9 mouse cellular contexts compared by ENCODE assay signal in genomic region chr2:28465836-28466518, GRCm38 (mm10). TPM values are rescaled to one million over a fixed set of nuclear protein-coding genes. Genes with fewer than 3 reads are reported as not detected.
A peak's percentile ranks its signal among the peaks of the same experiment; 100 is the strongest.
DNase-seq lines count a peak whose midpoint lies in the region; ATAC-seq and TF ChIP-seq lines count a peak whose summit lies in the region.
"Had no signal": no experiment of that assay in that cellular context is flagged by ENCODE, and none has a peak within 500 bp of the region (broad histone marks: within the 10 kb centered on the region; RNA-seq: fewer than 3 reads in every experiment).

1700007K13Rik (minus strand) TSS chr2:28466332.

- peak within 1 kb of the TSS; percentile 48; the same call in 1 of the 2 replicates for H3K27ac ChIP-seq in ES-E14 (ENCODE audit: insufficient read depth, low read depth, low read length, poor library complexity, severe bottlenecking)
- H3K27ac ChIP-seq in forebrain, embryonic 13.5 days: 0 out of 2 replicates have a peak within 1 kb of the TSS, but pooled peaks have one; percentile 7
- H3K27ac ChIP-seq in hindbrain, embryonic 12.5 days: no peak within 1 kb of the TSS
- H3K27ac ChIP-seq in lung, embryonic 15.5 days: no peak within 1 kb of the TSS

- H3K4me1 ChIP-seq in ES-E14 (ENCODE audit: control insufficient read depth in 2 of 2, insufficient read depth in 2 of 2, low read length in 2 of 2, poor library complexity in 1 of 2): peaks cover 4 to 15% of the 10 kb centered on the region in 2 experiments; a peak in 3 of 4 replicates
- peaks cover 20% of the 10 kb centered on the region for H3K4me1 ChIP-seq in forebrain, embryonic 13.5 days
- H3K4me1 ChIP-seq in hindbrain, embryonic 12.5 days: peaks cover 19% of the 10 kb centered on the region
- peaks cover 17% of the 10 kb centered on the region for H3K4me1 ChIP-seq in lung, embryonic 15.5 days

- H3K4me3 ChIP-seq in ES-E14 (ENCODE audit: insufficient read depth in 1 of 2, low read depth in 1 of 2, low read length in 2 of 2, poor library complexity in 1 of 2, severe bottlenecking in 1 of 2): peak within 1 kb of the TSS; percentile 63 to 68
- H3K4me3 ChIP-seq in forebrain, embryonic 13.5 days: peak within 1 kb of the TSS; percentile 15; the same call in 1 of the 2 replicates
- peak within 1 kb of the TSS; percentile 23 for H3K4me3 ChIP-seq in hindbrain, embryonic 12.5 days
- peak within 1 kb of the TSS; percentile 18 for H3K4me3 ChIP-seq in lung, embryonic 15.5 days

- H3K36me3 ChIP-seq in ES-E14 (ENCODE audit: control insufficient read depth, insufficient read depth, low read length, poor library complexity, severe bottlenecking): peaks cover 14% of the 10 kb centered on the region
- peaks cover 21% of the 10 kb centered on the region for H3K36me3 ChIP-seq in forebrain, embryonic 13.5 days (ENCODE audit: poor library complexity, severe bottlenecking)
- peaks cover 22% of the 10 kb centered on the region for H3K36me3 ChIP-seq in hindbrain, embryonic 12.5 days
- H3K36me3 ChIP-seq in lung, embryonic 15.5 days: peaks cover 21% of the 10 kb centered on the region

- no peaks in the 10 kb centered on the region for H3K9me3 ChIP-seq in ES-E14 (ENCODE audit: control insufficient read depth, insufficient read depth, low read depth, low read length)
- no peaks in the 10 kb centered on the region for H3K9me3 ChIP-seq in forebrain, embryonic 13.5 days (replicated peaks)
- no peaks in the 10 kb centered on the region for H3K9me3 ChIP-seq in hindbrain, embryonic 12.5 days (replicated peaks)
- 0 out of 2 replicates have a peak, but pooled peaks cover under 1% of the 10 kb centered on the region for H3K9me3 ChIP-seq in lung, embryonic 15.5 days

- ATAC-seq in cerebellum, adult (ENCODE audit: insufficient number of reproducible peaks, low FRiP score, low TSS enrichment): peak; percentile 73
- peak; percentile 68 for ATAC-seq in forebrain, embryonic 13.5 days
- peak; percentile 60 for ATAC-seq in hindbrain, embryonic 12.5 days (ENCODE audit: low FRiP score)
- no peak for ATAC-seq in lung, embryonic 15.5 days (ENCODE audit: borderline replicate concordance, extremely low read depth, low FRiP score, low TSS enrichment)

- H3K27me3 ChIP-seq in forebrain, embryonic 13.5 days: peaks cover 7% of the 10 kb centered on the region; the same call in 1 of the 2 replicates
- peaks cover 7% of the 10 kb centered on the region for H3K27me3 ChIP-seq in hindbrain, embryonic 12.5 days
- peaks cover 6% of the 10 kb centered on the region; the same call in 1 of the 2 replicates for H3K27me3 ChIP-seq in lung, embryonic 15.5 days

- in situ Hi-C loops in ES-E14 (cut with MboI; ENCODE audit: low sequenced_read_pairs in 2 of 2, unreplicated experiment in 2 of 2): no loop called here

- peak; percentile 90 for DNase-seq in ES-E14 (ENCODE audit: low read depth, low spot score)
- peak; percentile 69 for DNase-seq in layer of hippocampus, adult 8-10 months (ENCODE audit: low spot score in 2 of 2)
- peak; percentile 39 for DNase-seq in ovary, postnatal 10 days (ENCODE audit: low spot score)
- peak; percentile 48 to 66 for DNase-seq in thymus, postnatal 36 days

- H3K4me2 ChIP-seq in forebrain, embryonic 13.5 days: peak within 1 kb of the TSS; percentile 55
- peak within 1 kb of the TSS; percentile 58 for H3K4me2 ChIP-seq in hindbrain, embryonic 12.5 days (replicated peaks)
- H3K4me2 ChIP-seq in lung, embryonic 15.5 days: peak within 1 kb of the TSS; percentile 58

- H3K9ac ChIP-seq in ES-E14 (ENCODE audit: insufficient read depth, low read depth, low read length, poor library complexity, severe bottlenecking): peak within 1 kb of the TSS; percentile 64
- 0 out of 2 replicates have a peak within 1 kb of the TSS, but pooled peaks have one; percentile 17 for H3K9ac ChIP-seq in forebrain, embryonic 13.5 days
- H3K9ac ChIP-seq in hindbrain, embryonic 12.5 days: peak within 1 kb of the TSS; percentile 32; the same call in 1 of the 2 replicates
- H3K9ac ChIP-seq in lung, embryonic 15.5 days: peak within 1 kb of the TSS; percentile 32; the same call in 1 of the 2 replicates

- 5% methylated on average over 25 of the region's 25 CpGs for WGBS in forebrain, embryonic 13.5 days
- WGBS in hindbrain, embryonic 12.5 days: 4% methylated on average over 25 of the region's 25 CpGs
- 4% methylated on average over 25 of the region's 25 CpGs for WGBS in lung, embryonic 15.5 days

TF ChIP-seq in ES-E14, 5 proteins besides CTCF, POLR2A, EP300 and RAD21:
- no peak for TF ChIP-seq ZC3H11A (IDR thresholded peaks at IDR 0.05; ENCODE audit: borderline replicate concordance, low read depth, low read length)
- no peak for TF ChIP-seq HCFC1 (IDR thresholded peaks at IDR 0.05; ENCODE audit: borderline replicate concordance, insufficient read depth, low read length)
- TF ChIP-seq MAFK (IDR thresholded peaks at IDR 0.05; ENCODE audit: insufficient read depth, low read depth, low read length): no peak
- TF ChIP-seq CHD2 (IDR thresholded peaks at IDR 0.05; ENCODE audit: low read depth, low read length): no peak
- TF ChIP-seq ZNF384 (IDR thresholded peaks at IDR 0.05; ENCODE audit: low read depth, low read length): no peak
TF ChIP-seq in ES-E14: peak in this region for 0.

RNA-seq across cellular contexts. Expression of gene 1700007K13Rik, which starts in this region (rescaled TPM):
- total RNA-seq in ES-E14 (2012; rRNA removed): 12.9 and 14.2 TPM in 2 replicates
- polyA plus RNA-seq in forebrain, embryonic 13.5 days (2015; fragmentation: Nextera tagmentation; extraction: Ambion mirVana): 2.0 TPM in 2 replicates
- 3.7 and 4.0 TPM in 2 replicates for polyA plus RNA-seq in hindbrain, embryonic 12.5 days (2016; fragmentation: Nextera tagmentation; extraction: Ambion mirVana)
- total RNA-seq in layer of hippocampus, adult 8-10 months (2022): 1 to 10 TPM; 3.5 to 7.4 (median 4.8) TPM
- 1.7 and 1.9 TPM in 2 replicates for polyA plus RNA-seq in lung, embryonic 15.5 days (2015; fragmentation: Nextera tagmentation; extraction: Ambion mirVana)
- polyA plus RNA-seq: erythroblast, embryonic 14.5 days had no signal

Comparison
In these comparisons a context has a peak if more than half of its experiments do, and no peak if none do; other contexts are left out.
1. DNase-seq: peak in every context shown above with its lines; median percentile 90 in ES-E14; 69 in layer of hippocampus, adult 8-10 months; 57 in thymus, postnatal 36 days; 39 in ovary, postnatal 10 days.
2. H3K27ac ChIP-seq: peak in ES-E14 (single experiment) and forebrain, embryonic 13.5 days (single experiment); none in hindbrain, embryonic 12.5 days (single experiment) and lung, embryonic 15.5 days (single experiment).
3. H3K4me3 ChIP-seq: peak in every context shown above with its lines; median percentile 66 in ES-E14; 23 in hindbrain, embryonic 12.5 days; 18 in lung, embryonic 15.5 days; 15 in forebrain, embryonic 13.5 days.
4. Peak in every context shown above with its lines, with median percentiles within 50 percentile points of each other: H3K9ac ChIP-seq and H3K4me2 ChIP-seq.